Mouse (Mus musculus) gastrocnemius, adult 18-20 months (tissue): ENCODE data around the gene Esf1. TPM values are rescaled to one million over a fixed set of nuclear protein-coding genes. Genes with fewer than 3 reads are reported as not detected.
"Not testable (repeated sequence)": the region's sequence is repeated elsewhere in the genome, so short reads cannot be mapped to it uniquely, and the experiment has no call there.

Experiments
- DNase-seq: peaks from one replicate; pipeline ENCODE4 v3.0.0; 2021; ENCODE audit warnings: low spot score
- long read RNA-seq, 2 experiments: library from polyadenylated mRNA; stranded (forward); transcript quantifications; one replicate each; pipeline ENCODE4 v2.0.0; 2021
- total RNA-seq, 2 experiments: library from RNA; stranded (reverse); gene quantifications; 2 replicates each; pipeline ENCODE4 v1.2.3; 2021

Esf1 gene
- total RNA-seq: 10 to 100 TPM; 11.9 TPM
- long read RNA-seq, experiment 1, transcript Esf1-201 (14 exons, 3,396 nt): major isoform, 13 of 19 reads
- long read RNA-seq, experiment 1, partial matches to known transcripts: 6 of 19 reads
- long read RNA-seq, experiment 1, other reads (novel, unspliced or antisense): 0 of 19 reads
- long read RNA-seq, experiment 2, transcript Esf1-201 (14 exons, 3,396 nt): major isoform, 15 of 21 reads
- long read RNA-seq, experiment 2, partial matches to known transcripts: 4 of 21 reads
- long read RNA-seq, experiment 2, other reads (novel, unspliced or antisense): 2 of 21 reads

- DNase-seq: peak; percentile 98
These were observed at the start of gene Esf1, which contains the start of gene Ndufaf5 for GRCm38 (mm10) chr2:140170127-140170802. TSS of gene Esf1 (minus strand) at chr2:140170564. TSS of gene Ndufaf5 (plus strand) at chr2:140170649.

- no peak for DNase-seq
These were observed 45.6 kb upstream of the Esf1 start for GRCm38 (mm10) chr2:140215965-140216364.

GRCm38 (mm10) chr2:140215415-140215814 lies 45.1 kb upstream of the Esf1 start:
- DNase-seq: no peak

GRCm38 (mm10) chr2:140214519-140215027 lies 44.2 kb upstream of the Esf1 start:
- DNase-seq: no peak

DNA sequence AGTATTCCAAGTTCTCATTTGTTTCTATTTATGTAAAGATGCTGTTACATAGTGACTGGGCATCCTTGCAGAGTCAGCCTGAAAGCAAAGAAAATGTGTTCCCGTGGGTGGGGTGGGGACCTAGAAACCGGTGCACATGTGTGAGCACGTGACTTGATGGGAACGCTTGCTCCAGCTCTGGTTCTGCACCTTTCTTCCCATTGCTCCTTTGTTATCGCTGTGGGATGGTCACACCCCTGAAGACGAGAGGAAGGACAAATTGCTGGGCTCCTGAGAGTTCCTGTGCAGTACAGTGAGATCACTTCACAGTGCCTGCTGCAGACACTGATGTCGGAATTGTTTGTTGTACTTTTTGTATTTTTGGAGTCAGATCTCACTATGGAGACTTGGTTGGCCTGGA lies 33.4 kb upstream of the Esf1 start:
- DNase-seq: no peak

- no peak for DNase-seq
These were observed 32.2 kb upstream of the Esf1 start for GRCm38 (mm10) chr2:140202573-140202972.

- no peak for DNase-seq
These were observed 30.3 kb upstream of the Esf1 start for GRCm38 (mm10) chr2:140200713-140201112.

GRCm38 (mm10) chr2:140185685-140186210 lies 15.4 kb upstream of the Esf1 start:
- not testable (repeated sequence) for DNase-seq

DNA sequence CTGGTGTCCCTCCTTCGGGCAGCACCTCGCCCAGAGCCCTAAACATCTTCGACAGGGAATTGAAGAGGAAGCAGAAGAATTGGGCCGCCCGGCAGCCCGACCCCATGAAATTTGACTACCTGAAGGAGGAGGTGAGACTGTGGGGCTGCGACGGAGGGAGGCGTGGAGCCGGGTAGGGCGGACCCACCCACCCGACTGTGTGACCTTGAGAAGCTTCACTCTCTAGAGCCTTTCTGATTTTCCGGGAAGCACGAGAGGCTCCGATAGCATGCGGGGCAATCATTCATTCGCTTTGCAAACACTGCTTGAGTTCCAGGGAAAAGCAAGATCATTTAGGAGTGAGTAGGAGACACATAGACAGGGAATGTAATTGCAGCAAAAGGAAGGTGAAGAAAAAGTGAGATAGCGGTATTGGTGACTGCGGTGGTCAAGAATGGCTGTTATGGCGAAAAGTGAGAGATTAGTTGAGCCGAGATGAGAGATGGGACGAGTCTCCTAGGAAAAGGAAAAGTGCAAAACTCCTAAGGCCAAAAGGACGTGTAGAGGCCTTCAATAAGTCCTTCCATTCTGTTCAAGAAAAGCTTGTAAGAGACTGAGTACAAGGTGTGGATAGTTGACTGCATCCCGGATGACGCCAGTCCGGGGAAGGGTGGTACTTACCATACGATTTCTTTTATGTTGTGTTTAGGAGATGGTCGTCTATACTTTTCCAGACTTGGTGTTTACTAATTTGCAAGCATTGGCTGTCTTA lies 614 bp upstream of the Esf1 start:
- no peak for DNase-seq

- DNase-seq: no peak
These were observed 1.3 kb downstream of the Esf1 start for GRCm38 (mm10) chr2:140169057-140169456.

GRCm38 (mm10) chr2:140163351-140163854 lies 7.0 kb downstream of the Esf1 start:
- DNase-seq: no peak

DNA sequence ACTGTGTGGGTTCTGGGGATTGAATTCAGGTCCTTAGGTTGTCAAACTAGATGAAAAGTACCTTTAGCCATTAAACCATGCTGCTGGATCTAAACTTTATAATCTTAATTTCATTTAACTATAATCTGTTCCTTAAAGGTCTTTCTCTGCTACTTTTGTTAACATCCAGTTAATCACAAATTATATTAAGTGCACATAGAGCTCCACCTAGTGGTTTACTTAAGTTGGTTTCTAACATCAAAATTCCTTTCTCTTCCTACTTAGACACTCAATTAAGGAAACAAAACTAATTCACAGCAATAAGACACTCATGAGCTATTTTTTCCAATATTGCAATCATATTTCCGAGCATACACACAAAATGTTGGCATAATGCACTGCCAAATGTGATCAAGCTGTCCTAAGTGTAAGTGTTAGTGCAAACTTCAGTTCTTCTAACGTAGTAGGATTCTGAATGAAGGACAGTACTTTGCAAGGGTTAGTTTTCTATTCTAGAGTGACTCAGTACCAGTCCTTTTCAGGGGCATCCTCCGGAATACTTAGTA lies 11.1 kb downstream of the Esf1 start:
- no peak for DNase-seq

- DNase-seq: not testable (repeated sequence)
These were observed 18.6 kb downstream of the Esf1 start, which contains the start of gene Gm17374 for GRCm38 (mm10) chr2:140151743-140152142. TSS of gene Gm17374 (plus strand) at chr2:140152043.

- no peak for DNase-seq
These were observed 44.8 kb downstream of the Esf1 start for GRCm38 (mm10) chr2:140125516-140125915.

- DNase-seq: no peak
These were observed 56.5 kb downstream of the Esf1 start for GRCm38 (mm10) chr2:140113851-140114250.

DNA sequence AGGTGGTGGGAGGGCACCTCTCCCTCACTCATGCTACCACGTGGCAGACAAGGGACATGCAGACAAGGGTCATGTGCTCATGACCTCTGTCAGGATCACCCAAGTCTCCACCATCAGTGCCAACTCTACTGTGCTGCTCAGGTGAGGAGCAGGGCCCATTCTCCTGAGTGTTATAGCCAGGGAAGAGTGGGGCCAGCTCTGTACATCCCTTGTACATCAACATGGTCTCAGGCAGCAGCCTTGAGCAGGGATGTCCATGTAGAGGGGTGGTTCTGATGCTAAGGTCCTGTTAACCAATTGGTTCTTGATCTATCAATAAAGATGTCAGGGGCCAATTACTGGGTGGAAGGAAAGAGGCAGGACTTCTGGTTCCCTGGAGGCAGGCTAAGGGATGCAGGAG lies 61.4 kb downstream of the Esf1 start:
- DNase-seq: no peak

- DNase-seq: no peak
These were observed 62.7 kb downstream of the Esf1 start for GRCm38 (mm10) chr2:140107641-140108040.

DNA sequence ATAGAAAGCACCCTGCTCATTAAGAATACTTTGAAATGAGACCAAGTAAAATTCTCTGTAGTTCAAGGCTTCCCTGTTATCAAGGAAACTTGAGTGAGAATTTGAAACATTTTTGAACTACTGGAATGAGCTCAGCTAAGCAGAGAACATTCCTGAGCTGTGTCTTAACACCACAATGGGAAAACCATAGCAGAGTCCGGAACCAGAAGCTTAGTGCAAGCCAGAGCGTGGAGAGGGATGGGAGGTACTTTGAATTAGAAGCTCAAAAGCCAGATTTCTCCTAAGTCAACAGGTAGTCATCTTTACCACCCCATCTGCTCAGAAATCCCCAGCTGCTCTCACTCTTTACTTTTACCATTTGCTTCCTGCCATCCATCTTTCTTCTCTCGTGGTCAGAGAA lies 65.4 kb downstream of the Esf1 start:
- no peak for DNase-seq

DNA sequence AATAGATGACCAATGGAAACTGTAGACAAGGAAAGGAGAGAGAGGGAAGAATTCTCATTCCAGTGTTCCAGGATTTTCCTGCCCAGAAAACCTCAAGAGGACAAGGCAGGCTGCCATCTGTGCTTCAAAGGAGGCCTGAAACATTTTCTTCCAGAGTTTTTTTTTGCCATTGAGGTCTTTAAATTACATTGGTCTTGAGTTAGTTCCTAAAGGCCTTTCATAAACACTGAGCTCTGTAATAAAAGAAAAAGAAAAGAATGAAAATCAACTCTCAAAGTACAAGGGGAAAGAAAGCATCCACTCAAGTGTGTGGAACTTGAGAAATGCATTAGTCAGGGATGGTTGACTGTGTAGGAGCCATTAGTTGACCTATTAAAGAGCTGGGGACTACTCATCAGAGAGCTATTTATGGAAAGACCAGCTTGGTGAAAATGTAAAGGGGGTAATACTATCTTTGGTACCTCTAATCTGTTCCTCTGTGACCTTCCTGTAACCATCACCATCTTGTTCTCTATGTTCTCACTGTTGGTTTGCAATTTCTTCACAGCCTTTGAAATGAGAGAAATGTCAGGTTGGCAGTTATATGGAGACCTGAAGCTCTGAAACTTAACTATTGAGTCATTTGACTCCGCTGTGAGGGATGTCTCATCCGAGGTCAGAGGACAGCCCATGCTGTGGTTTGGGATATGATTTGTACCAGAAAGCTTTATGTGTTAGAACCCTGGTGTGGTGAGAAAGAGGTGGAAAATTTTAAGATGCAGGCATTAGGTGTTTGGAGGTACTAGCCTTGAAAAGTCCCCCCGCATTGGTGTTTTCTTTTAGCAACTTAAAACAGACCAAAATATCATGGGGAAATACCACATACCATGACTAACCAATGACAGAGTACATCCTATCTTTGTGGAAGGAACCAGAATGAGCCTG lies 69.6 kb downstream of the Esf1 start:
- no peak for DNase-seq

GRCm38 (mm10) chr2:140099971-140100370 lies 70.4 kb downstream of the Esf1 start:
- DNase-seq: no peak
